Comparison of ENCODE assay signal across 20 mouse cellular contexts in genomic region chr12:36134111-36134510, GRCm38 (mm10). TPM values are rescaled to one million over a fixed set of nuclear protein-coding genes. Genes with fewer than 3 reads are reported as not detected.
DNase-seq lines count a peak whose midpoint lies in the region; ATAC-seq and TF ChIP-seq lines count a peak whose summit lies in the region.
"Had no signal": no experiment of that assay in that cellular context is flagged by ENCODE, and none has a peak within 500 bp of the region (broad histone marks: within the 10 kb centered on the region; RNA-seq: fewer than 3 reads in every experiment).

No protein-coding gene starts in this region.

- peaks cover 5% of the 10 kb centered on the region; the same call in 1 of the 2 replicates for H3K36me3 ChIP-seq in intestine, embryonic 16.5 days (ENCODE audit: control insufficient read depth, insufficient read depth, low read length)
- peaks cover 10% of the 10 kb centered on the region for H3K36me3 ChIP-seq in stomach, postnatal 0 days (ENCODE audit: control insufficient read depth, insufficient read depth, low read length)
- H3K36me3 ChIP-seq in heart, embryonic 11.5 days (ENCODE audit: control insufficient read depth, insufficient read depth, low read length) = peaks cover 10% of the 10 kb centered on the region

- WGBS in intestine, embryonic 16.5 days = 90% methylated on average over 5 of the region's 5 CpGs
- WGBS in stomach, postnatal 0 days = 86% methylated on average over 5 of the region's 5 CpGs
- WGBS in heart, embryonic 11.5 days (ENCODE audit: insufficient replicate concordance) = 89% methylated on average over 5 of the region's 5 CpGs

- H3K9me3 ChIP-seq in intestine, embryonic 16.5 days (ENCODE audit: control insufficient read depth, low read length) = no peaks in the 10 kb centered on the region
- no peaks in the 10 kb centered on the region for H3K9me3 ChIP-seq in stomach, postnatal 0 days (ENCODE audit: control insufficient read depth, low read length)
- no peaks in the 10 kb centered on the region for H3K9me3 ChIP-seq in heart, embryonic 11.5 days (replicated peaks; ENCODE audit: control insufficient read depth, low read length)
- H3K9me3 ChIP-seq: hindbrain, embryonic 12.5 days; hindbrain, embryonic 15.5 days had no signal

- no peaks in the 10 kb centered on the region for H3K27me3 ChIP-seq in intestine, embryonic 16.5 days (replicated peaks; ENCODE audit: control insufficient read depth, insufficient read depth, low read length)
- H3K27me3 ChIP-seq in stomach, postnatal 0 days (ENCODE audit: control insufficient read depth, insufficient read depth, low read length) = no peaks in the 10 kb centered on the region
- H3K27me3 ChIP-seq in heart, embryonic 11.5 days (ENCODE audit: control insufficient read depth, insufficient read depth, low read length) = no peaks in the 10 kb centered on the region
- H3K27me3 ChIP-seq: hindbrain, embryonic 12.5 days; hindbrain, embryonic 15.5 days had no signal

- no peak for TF ChIP-seq CTCF in stomach, postnatal 0 days (IDR thresholded peaks at IDR 0.05; ENCODE audit: low read depth)

- peak; percentile 23 for DNase-seq in CD4-positive, CD25-positive, alpha-beta regulatory T cell, adult 2 months (ENCODE audit: low read depth, low spot score)
- no peak for DNase-seq in stomach, postnatal 0 days (ENCODE audit: low spot score)
- no peak for DNase-seq in kidney, adult 18-20 months
- DNase-seq in layer of hippocampus, adult 8-10 months (ENCODE audit: low spot score in 2 of 2) = no peak
- DNase-seq: adrenal gland, adult 2 months; adrenal gland, postnatal 14 days; cerebellum, adult 11-12 months; cerebellum, adult 8-10 months; cerebellum, postnatal 10 days; cerebellum, postnatal 36 days; forebrain, postnatal 0 days; heart, adult 11 months; kidney, adult 11 months had no signal

- H3K4me1 ChIP-seq in brown adipose tissue, adult 24 weeks (ENCODE audit: control insufficient read depth, insufficient read depth, insufficient read length, low read length) = peaks cover 13% of the 10 kb centered on the region; the same call in 1 of the 2 replicates
- no peaks in the 10 kb centered on the region; the same call in none of the 2 replicates for H3K4me1 ChIP-seq in intestine, embryonic 16.5 days (ENCODE audit: control insufficient read depth, insufficient read depth, low read length)
- H3K4me1 ChIP-seq in stomach, postnatal 0 days (replicated peaks; ENCODE audit: control insufficient read depth, insufficient read depth) = no peaks in the 10 kb centered on the region
- 0 out of 2 replicates have a peak, but pooled peaks cover 4% of the 10 kb centered on the region for H3K4me1 ChIP-seq in heart, embryonic 11.5 days (ENCODE audit: control insufficient read depth, insufficient read depth, low read length)
- H3K4me1 ChIP-seq: hindbrain, embryonic 12.5 days; hindbrain, embryonic 15.5 days had no signal

- ATAC-seq in CD4-positive, CD25-positive, alpha-beta regulatory T cell, adult 4 months = no peak
- ATAC-seq in intestine, embryonic 16.5 days = peak; percentile 71
- 0 out of 2 replicates have a peak, but pooled peaks have one; percentile 53 for ATAC-seq in stomach, postnatal 0 days (ENCODE audit: low FRiP score, low TSS enrichment)
- no peak for ATAC-seq in heart, embryonic 11.5 days (replicated peaks; ENCODE audit: insufficient number of reproducible peaks, low FRiP score, low TSS enrichment)
- ATAC-seq: forebrain, embryonic 14.5 days; forebrain, postnatal 0 days had no signal

- H3K4me2 ChIP-seq in intestine, embryonic 16.5 days (ENCODE audit: low read depth, low read length) = no peak overlapping the region
- H3K4me2 ChIP-seq in stomach, postnatal 0 days (replicated peaks; ENCODE audit: low read depth) = no peak overlapping the region
- H3K4me2 ChIP-seq in heart, embryonic 11.5 days = no peak overlapping the region
- H3K4me2 ChIP-seq: hindbrain, embryonic 12.5 days; hindbrain, embryonic 15.5 days had no signal

- TF ChIP-seq EP300 in stomach, postnatal 0 days (optimal IDR thresholded peaks at IDR 0.05) = no peak

- H3K4me3 ChIP-seq in brown adipose tissue, adult 24 weeks (ENCODE audit: insufficient read depth, low read depth, low read length) = no peak overlapping the region
- no peak overlapping the region for H3K4me3 ChIP-seq in intestine, embryonic 16.5 days (ENCODE audit: low read length)
- no peak overlapping the region for H3K4me3 ChIP-seq in stomach, postnatal 0 days (ENCODE audit: low read depth, low read length)
- H3K4me3 ChIP-seq in heart, embryonic 11.5 days (ENCODE audit: low read depth, low read length) = no peak overlapping the region
- H3K4me3 ChIP-seq: hindbrain, embryonic 12.5 days; hindbrain, embryonic 15.5 days had no signal

- H3K9ac ChIP-seq in intestine, embryonic 16.5 days (ENCODE audit: low read depth, low read length) = no peak overlapping the region
- no peak overlapping the region for H3K9ac ChIP-seq in stomach, postnatal 0 days (ENCODE audit: low read length)
- H3K9ac ChIP-seq in heart, embryonic 11.5 days (ENCODE audit: low read depth, low read length) = no peak overlapping the region
- H3K9ac ChIP-seq: forebrain, postnatal 0 days; hindbrain, embryonic 12.5 days; hindbrain, embryonic 15.5 days had no signal

- H3K27ac ChIP-seq in brown adipose tissue, adult 24 weeks (replicated peaks; ENCODE audit: low read depth, low read length) = peak overlapping the region; percentile 80; the same call in 1 of the 2 replicates
- H3K27ac ChIP-seq in intestine, embryonic 16.5 days (ENCODE audit: low read length) = no peak overlapping the region
- H3K27ac ChIP-seq in stomach, postnatal 0 days (replicated peaks) = no peak overlapping the region
- no peak overlapping the region for H3K27ac ChIP-seq in heart, embryonic 11.5 days (ENCODE audit: low read depth, low read length)
- H3K27ac ChIP-seq: hindbrain, embryonic 12.5 days; hindbrain, embryonic 15.5 days had no signal

RNA-seq across cellular contexts. Expression of gene Ankmy2, which starts 22.8 kb away (rescaled TPM):
- 10 to 100 TPM; 47.9 to 53.4 TPM for polyA plus RNA-seq in CD4-positive, CD25-positive, alpha-beta regulatory T cell, adult 4 months (2017; shearing (Covaris generic))
- polyA plus RNA-seq in brown adipose tissue, adult 24 weeks (2012; ENCODE audit: insufficient read depth, insufficient read length, missing spikeins) = 16.4 and 16.6 TPM in 2 replicates
- polyA plus RNA-seq in intestine, embryonic 16.5 days (2015; fragmentation: Nextera tagmentation; extraction: Ambion mirVana) = 36.6 and 37.0 TPM in 2 replicates
- 27.4 and 29.6 TPM in 2 replicates for polyA plus RNA-seq in stomach, postnatal 0 days (2015; fragmentation: Nextera tagmentation; extraction: Ambion mirVana)
- 10 to 100 TPM; 49.3 to 59.4 (median 54.0) TPM for total RNA-seq in layer of hippocampus, adult 8-10 months (2022)
- 28.6 and 34.0 TPM in 2 replicates for polyA plus RNA-seq in heart, embryonic 11.5 days (2014; fragmentation: Nextera tagmentation; extraction: Ambion mirVana)

RNA-seq across cellular contexts. Expression of gene Bzw2, which starts 23.8 kb away (rescaled TPM):
- polyA plus RNA-seq in CD4-positive, CD25-positive, alpha-beta regulatory T cell, adult 4 months (2017; shearing (Covaris generic)) = 100 to 1,000 TPM; 167 to 181 TPM
- polyA plus RNA-seq in brown adipose tissue, adult 24 weeks (2012; ENCODE audit: insufficient read depth, insufficient read length, missing spikeins) = 25.0 and 35.3 TPM in 2 replicates
- polyA plus RNA-seq in intestine, embryonic 16.5 days (2015; fragmentation: Nextera tagmentation; extraction: Ambion mirVana) = 153 and 180 TPM in 2 replicates
- polyA plus RNA-seq in stomach, postnatal 0 days (2015; fragmentation: Nextera tagmentation; extraction: Ambion mirVana) = 117 and 122 TPM in 2 replicates
- total RNA-seq in layer of hippocampus, adult 8-10 months (2022) = 10 to 100 TPM; 50.8 to 60.5 (median 56.9) TPM
- 223 and 238 TPM in 2 replicates for polyA plus RNA-seq in heart, embryonic 11.5 days (2014; fragmentation: Nextera tagmentation; extraction: Ambion mirVana)

Comparison
In these comparisons a context has a peak if more than half of its experiments do, and no peak if none do; other contexts are left out.
1. ATAC-seq: peak in intestine, embryonic 16.5 days (single experiment) and stomach, postnatal 0 days (single experiment); none in CD4-positive, CD25-positive, alpha-beta regulatory T cell, adult 4 months (single experiment) and heart, embryonic 11.5 days (single experiment).